Mouse (Mus musculus) midbrain, embryonic 15.5 days (tissue): ENCODE measurements around the gene Gper1. TPM values are rescaled to one million over a fixed set of nuclear protein-coding genes. Genes with fewer than 3 reads are reported as not detected.

Experiments
- ATAC-seq: fragments of 200-750 bp; cut with Nextera tagmentation; replicated peaks from 2 replicates; pipeline ENCODE4 v1.8.0; 2017; ENCODE audit warnings: moderate TSS enrichment
- H3K27ac ChIP-seq: fragments of 300-500 bp; sonication (generic); 2 replicates; pipeline ENCODE4 v1.5.1; 2015; ENCODE audit warnings: mild to moderate bottlenecking, inconsistent platforms
- H3K27me3 ChIP-seq: fragments of 300-500 bp; sonication (generic); replicated peaks from 2 replicates; pipeline ENCODE4 v1.6.1; 2015; ENCODE audit warnings: inconsistent platforms
- H3K36me3 ChIP-seq: fragments of 300-500 bp; sonication (generic); replicated peaks from 2 replicates; pipeline ENCODE4 v1.6.1; 2015; ENCODE audit warnings: inconsistent platforms
- H3K4me1 ChIP-seq: fragments of 300-500 bp; sonication (generic); 2 replicates; pipeline ENCODE4 v1.6.1; 2015; ENCODE audit warnings: inconsistent platforms
- H3K4me2 ChIP-seq: fragments of 300-500 bp; sonication (generic); 2 replicates; pipeline ENCODE4 v1.6.1; 2015; ENCODE audit warnings: inconsistent platforms, mild to moderate bottlenecking, moderate library complexity
- H3K4me3 ChIP-seq: fragments of 300-500 bp; sonication (generic); 2 replicates; pipeline ENCODE4 v1.5.1; 2015; ENCODE audit warnings: mild to moderate bottlenecking, inconsistent platforms
- H3K9ac ChIP-seq: fragments of 300-500 bp; sonication (generic); 2 replicates; pipeline ENCODE4 v1.6.1; 2015; ENCODE audit warnings: mild to moderate bottlenecking, inconsistent platforms
- H3K9me3 ChIP-seq: fragments of 300-500 bp; sonication (generic); 2 replicates; pipeline ENCODE4 v1.6.1; 2016; ENCODE audit warnings: inconsistent platforms
- WGBS: fragments of 180-500 bp; shearing (Covaris S2); methylation state at CpG from one replicate; pipeline ENCODE4 v1.1.7; 2015; ENCODE audit warnings: mixed read lengths; 5-methylcytosine and 5-hydroxymethylcytosine counted together
- polyA plus RNA-seq: library from polyadenylated mRNA; unstranded; fragments of >200 nt; fragmentation: Nextera tagmentation; extraction: Ambion mirVana; gene quantifications from 2 replicates; pipeline ENCODE4 v1.2.1, GENCODE M21; 2015

Gper1 gene
- polyA plus RNA-seq, 1 experiment from 2014 or later = 8.2 TPM

DNA sequence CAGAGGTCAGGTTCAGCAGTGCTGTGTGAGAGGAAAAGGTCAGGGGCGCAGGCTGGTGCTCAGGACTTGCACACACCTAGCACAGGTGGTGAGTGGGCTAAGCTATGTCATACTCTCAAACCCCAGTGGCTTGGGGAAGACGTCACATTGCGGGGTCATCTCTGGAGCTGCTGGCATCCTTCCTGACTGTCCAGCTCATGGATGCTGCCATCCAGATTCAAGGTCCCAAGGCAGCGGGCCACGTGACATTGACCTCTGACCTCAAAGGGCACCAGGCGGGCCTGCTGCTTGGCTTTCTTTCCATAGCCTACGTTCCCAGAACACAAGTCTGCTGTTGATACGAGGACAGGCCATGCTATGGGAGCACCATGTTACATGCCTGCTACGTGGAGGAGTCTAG, 4.0 kb downstream of the Gper1 start:
- peaks cover 39% of the 10 kb centered on the region for H3K4me1 ChIP-seq
- ATAC-seq = no peak
- 90% methylated on average over 9 of the region's 9 CpGs for WGBS
- H3K4me3 ChIP-seq = no peak overlapping the region
- no peaks in the 10 kb centered on the region for H3K9me3 ChIP-seq
- no peak overlapping the region for H3K27ac ChIP-seq
- H3K36me3 ChIP-seq = no peaks in the 10 kb centered on the region
- no peak overlapping the region for H3K9ac ChIP-seq
- no peaks in the 10 kb centered on the region for H3K27me3 ChIP-seq
- no peak overlapping the region for H3K4me2 ChIP-seq

DNA sequence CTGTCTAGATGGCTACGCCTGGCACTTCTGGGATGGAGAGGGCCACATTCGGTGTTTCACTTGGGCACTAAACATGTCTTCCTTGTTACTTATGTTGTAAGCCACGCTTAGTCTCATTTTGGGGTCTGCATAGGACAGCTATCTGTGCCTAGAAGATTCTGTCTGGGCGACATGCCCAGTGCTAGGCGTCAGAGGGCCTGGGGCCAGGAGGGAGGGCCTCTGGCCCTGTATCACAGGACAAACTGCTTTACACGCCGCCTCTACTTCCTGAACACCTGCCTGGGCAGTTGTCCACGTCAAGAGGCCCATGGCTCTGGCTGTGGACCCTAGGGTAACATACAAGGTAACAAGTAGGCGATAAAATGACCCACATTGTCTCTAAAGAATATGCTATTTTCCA, 5.0 kb downstream of the Gper1 start:
- 82% methylated on average over 9 of the region's 9 CpGs for WGBS
- no peak overlapping the region for H3K4me2 ChIP-seq
- no peak overlapping the region for H3K9ac ChIP-seq
- no peaks in the 10 kb centered on the region for H3K36me3 ChIP-seq
- ATAC-seq = no peak
- H3K27me3 ChIP-seq = no peaks in the 10 kb centered on the region
- H3K9me3 ChIP-seq = no peaks in the 10 kb centered on the region
- H3K4me3 ChIP-seq = no peak overlapping the region
- no peak overlapping the region for H3K27ac ChIP-seq
- peaks cover 33% of the 10 kb centered on the region for H3K4me1 ChIP-seq

DNA sequence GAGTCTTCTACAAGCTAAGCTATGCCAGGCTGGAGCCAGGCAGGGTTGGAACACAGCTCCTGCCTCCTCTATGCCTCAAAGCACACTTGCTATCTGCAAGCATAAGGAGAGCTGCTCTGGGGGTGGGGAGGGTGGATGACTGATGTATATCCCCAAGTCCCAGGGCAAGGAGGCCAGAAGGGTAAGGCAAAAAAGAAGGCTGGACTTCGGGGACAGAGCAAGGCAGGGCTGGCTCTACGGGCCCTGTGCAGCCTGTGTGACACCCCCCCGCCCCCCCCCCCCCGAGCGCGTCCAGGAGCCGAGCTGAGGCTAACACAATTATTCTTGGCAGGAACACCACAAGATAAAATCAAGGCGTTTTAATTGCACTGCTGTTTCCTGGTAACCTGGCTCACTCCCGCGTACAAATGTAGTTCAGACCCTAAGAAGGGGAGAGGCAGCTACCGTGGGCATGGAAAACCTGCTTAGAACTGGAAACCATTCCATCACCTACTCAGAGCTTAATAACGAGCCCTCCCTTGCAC, 6.9 kb downstream of the Gper1 start:
- H3K27me3 ChIP-seq = no peaks in the 10 kb centered on the region
- H3K4me2 ChIP-seq = no peak overlapping the region
- H3K9ac ChIP-seq = no peak overlapping the region
- H3K4me1 ChIP-seq = peaks cover 33% of the 10 kb centered on the region
- H3K36me3 ChIP-seq = no peaks in the 10 kb centered on the region
- peak overlapping the region; percentile 42 for H3K27ac ChIP-seq
- H3K4me3 ChIP-seq = no peak overlapping the region
- H3K9me3 ChIP-seq = no peaks in the 10 kb centered on the region
- no peak for ATAC-seq
- WGBS = 28% methylated on average over 12 of the region's 12 CpGs

GRCm38 (mm10) chr5:139432333-139432732, 9.4 kb downstream of the Gper1 start:
- H3K4me2 ChIP-seq = no peak overlapping the region
- H3K4me1 ChIP-seq = peaks cover 45% of the 10 kb centered on the region
- ATAC-seq = no peak
- no peak overlapping the region for H3K4me3 ChIP-seq
- H3K36me3 ChIP-seq = no peaks in the 10 kb centered on the region
- no peaks in the 10 kb centered on the region for H3K27me3 ChIP-seq
- H3K27ac ChIP-seq = 0 out of 2 replicates have a peak overlapping the region, but pooled peaks have one; percentile 1
- 37% methylated on average over 6 of the region's 6 CpGs for WGBS
- no peaks in the 10 kb centered on the region for H3K9me3 ChIP-seq
- no peak overlapping the region for H3K9ac ChIP-seq

GRCm38 (mm10) chr5:139432747-139433508, 10.0 kb downstream of the Gper1 start:
- no peaks in the 10 kb centered on the region for H3K36me3 ChIP-seq
- WGBS = 53% methylated on average over 7 of the region's 7 CpGs
- H3K4me2 ChIP-seq = no peak overlapping the region
- no peak for ATAC-seq
- H3K27me3 ChIP-seq = no peaks in the 10 kb centered on the region
- H3K4me3 ChIP-seq = no peak overlapping the region
- 0 out of 2 replicates have a peak overlapping the region, but pooled peaks have one; percentile 1 for H3K27ac ChIP-seq
- H3K9me3 ChIP-seq = no peaks in the 10 kb centered on the region
- no peak overlapping the region for H3K9ac ChIP-seq
- H3K4me1 ChIP-seq = peaks cover 46% of the 10 kb centered on the region

GRCm38 (mm10) chr5:139433842-139434568, 11.1 kb downstream of the Gper1 start:
- peak overlapping the region; percentile 68 for H3K27ac ChIP-seq
- 81% methylated on average over 9 of the region's 9 CpGs for WGBS

DNA sequence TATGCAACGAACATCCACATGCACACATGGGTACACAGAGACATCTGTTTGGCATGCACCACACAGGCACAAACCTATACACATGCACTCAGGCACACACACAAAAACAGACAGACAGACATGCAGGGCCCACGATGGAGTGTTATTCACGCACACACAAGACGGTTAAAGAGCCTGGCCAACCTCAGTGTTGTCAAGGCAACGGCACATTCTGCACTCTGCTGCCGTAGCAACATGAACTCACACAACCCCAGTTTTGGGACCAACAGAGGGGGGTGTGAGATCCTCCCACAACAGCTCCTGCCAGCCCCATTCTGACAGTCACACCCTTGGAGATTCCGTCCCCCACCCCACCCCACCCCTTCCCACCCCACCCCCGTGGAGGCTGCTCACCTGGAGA, 12.0 kb downstream of the Gper1 start:
- no peak overlapping the region for H3K9ac ChIP-seq
- peak overlapping the region; percentile 68 for H3K27ac ChIP-seq
- no peak overlapping the region for H3K4me3 ChIP-seq
- H3K36me3 ChIP-seq = no peaks in the 10 kb centered on the region
- no peaks in the 10 kb centered on the region for H3K9me3 ChIP-seq
- peak; percentile 74 for ATAC-seq
- no peaks in the 10 kb centered on the region for H3K27me3 ChIP-seq
- WGBS = 14% methylated on average over 8 of the region's 8 CpGs
- H3K4me2 ChIP-seq = no peak overlapping the region
- peaks cover 38% of the 10 kb centered on the region for H3K4me1 ChIP-seq

More at GRCm38 (mm10) chr5:139433842-139434568, 11.1 kb downstream of the Gper1 start:
- no peaks in the 10 kb centered on the region for H3K27me3 ChIP-seq
- H3K4me1 ChIP-seq = peaks cover 48% of the 10 kb centered on the region
- H3K9me3 ChIP-seq = no peaks in the 10 kb centered on the region
- no peak overlapping the region for H3K4me3 ChIP-seq
- H3K4me2 ChIP-seq = no peak overlapping the region
- H3K36me3 ChIP-seq = no peaks in the 10 kb centered on the region
- H3K9ac ChIP-seq = no peak overlapping the region
- no peak for ATAC-seq

DNA sequence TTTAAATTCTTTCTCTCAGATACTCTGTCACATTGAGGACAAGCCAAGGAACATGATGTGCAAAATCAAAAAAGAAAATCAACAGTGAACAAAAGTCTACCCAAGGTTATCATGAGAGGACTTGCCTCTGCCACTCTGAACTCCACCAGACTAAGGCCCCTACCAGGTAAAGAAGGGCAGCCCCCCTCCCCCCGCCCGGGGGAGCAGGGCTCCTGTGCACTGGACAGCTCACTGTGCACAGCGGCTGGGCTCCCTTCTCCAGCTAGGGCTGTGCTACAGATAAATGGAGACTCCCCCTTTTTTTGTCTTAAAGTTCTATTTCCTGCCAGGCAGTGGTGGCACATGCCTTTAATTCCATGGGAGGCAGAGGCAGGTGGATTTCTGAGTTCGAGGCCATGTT, 14.8 kb downstream of the Gper1 start:
- H3K9me3 ChIP-seq = no peaks in the 10 kb centered on the region
- 95% methylated on average over 4 of the region's 4 CpGs for WGBS
- no peak for ATAC-seq
- no peaks in the 10 kb centered on the region for H3K27me3 ChIP-seq
- H3K4me3 ChIP-seq = no peak overlapping the region
- H3K4me2 ChIP-seq = no peak overlapping the region
- no peak overlapping the region for H3K27ac ChIP-seq
- peaks cover 29% of the 10 kb centered on the region for H3K4me1 ChIP-seq
- H3K9ac ChIP-seq = no peak overlapping the region
- no peaks in the 10 kb centered on the region for H3K36me3 ChIP-seq

DNA sequence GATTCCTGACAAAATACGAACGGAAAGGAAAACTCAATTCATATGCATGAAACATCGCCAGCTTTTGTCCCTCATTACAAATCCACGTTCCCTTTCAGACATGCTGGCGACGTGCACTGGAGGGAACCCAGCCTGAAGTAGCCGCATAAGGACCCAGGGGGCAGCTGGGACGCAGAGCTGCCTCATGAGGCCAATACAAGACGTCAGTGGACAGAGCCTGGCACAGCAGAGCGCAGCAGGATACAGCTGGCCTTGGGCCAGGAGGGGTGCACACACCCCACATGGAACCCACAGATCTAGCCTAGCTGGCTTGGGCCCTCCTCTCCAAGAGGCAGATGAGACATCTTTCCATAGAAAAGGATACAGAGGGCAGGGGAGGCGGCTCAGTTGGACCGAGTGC, 15.5 kb downstream of the Gper1 start:
- no peak overlapping the region for H3K4me2 ChIP-seq
- no peaks in the 10 kb centered on the region for H3K9me3 ChIP-seq
- H3K27me3 ChIP-seq = no peaks in the 10 kb centered on the region
- ATAC-seq = no peak
- 46% methylated on average over 12 of the region's 12 CpGs for WGBS
- H3K4me1 ChIP-seq = peaks cover 29% of the 10 kb centered on the region
- H3K9ac ChIP-seq = no peak overlapping the region
- no peaks in the 10 kb centered on the region for H3K36me3 ChIP-seq
- H3K4me3 ChIP-seq = no peak overlapping the region
- H3K27ac ChIP-seq = peak overlapping the region; percentile 53

GRCm38 (mm10) chr5:139440451-139440850, 17.5 kb downstream of the Gper1 start:
- Histone ChIP-seq H3K9me3 (no peaks in the 10 kb centered on the region), H3K27ac (no peak overlapping the region), H3K4me1 (peaks cover 15% of the 10 kb centered on the region), H3K27me3 (no peaks in the 10 kb centered on the region), H3K4me2 (no peak overlapping the region), H3K4me3 (no peak overlapping the region), H3K36me3 (no peaks in the 10 kb centered on the region), H3K9ac (no peak overlapping the region)
- no peak for ATAC-seq
- 77% methylated on average over 5 of the region's 5 CpGs for WGBS

DNA sequence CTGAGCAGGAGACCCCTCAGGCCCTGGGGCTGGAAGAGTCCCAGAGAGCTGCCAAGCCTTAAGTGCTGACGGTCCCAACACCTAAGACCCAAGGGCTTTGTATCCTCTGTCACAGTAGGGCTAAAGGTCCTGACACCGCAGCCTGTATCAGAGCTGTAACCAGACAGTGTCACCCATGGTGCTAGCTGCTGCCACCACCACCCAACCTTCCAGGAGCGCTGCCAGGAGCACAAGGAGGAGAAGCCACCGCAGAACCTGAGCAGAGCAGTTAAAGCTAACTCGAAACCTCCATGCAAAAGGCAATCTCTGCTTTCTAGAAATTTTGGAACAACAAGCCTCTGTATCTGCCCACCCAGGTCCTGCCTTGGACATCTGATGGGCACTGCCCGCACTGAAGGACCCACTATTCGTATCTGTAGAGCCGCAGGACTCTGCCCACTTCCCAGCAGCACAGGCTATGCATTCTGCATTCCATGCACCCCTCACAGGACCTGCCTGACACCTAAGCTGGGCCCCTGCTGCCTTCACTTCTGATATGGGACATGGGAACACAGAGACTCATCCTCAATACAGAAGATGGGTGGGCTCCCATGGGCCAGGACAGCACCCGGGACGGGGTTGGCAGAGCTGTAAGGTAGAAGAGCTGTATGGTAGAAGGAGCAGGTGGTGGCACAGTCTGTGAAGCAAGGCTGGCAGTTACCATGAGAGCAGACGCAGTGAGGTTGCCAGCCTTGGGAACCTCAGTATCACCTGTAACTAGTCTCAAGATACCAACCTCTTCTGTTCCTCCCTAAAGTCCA, 18.2 kb downstream of the Gper1 start:
- no peaks in the 10 kb centered on the region for H3K9me3 ChIP-seq
- H3K4me2 ChIP-seq = no peak overlapping the region
- H3K27ac ChIP-seq = 0 out of 2 replicates have a peak overlapping the region, but pooled peaks have one; percentile 39
- peaks cover 8% of the 10 kb centered on the region; the same call in 1 of the 2 replicates for H3K4me1 ChIP-seq
- ATAC-seq = no peak
- no peak overlapping the region for H3K9ac ChIP-seq
- no peaks in the 10 kb centered on the region for H3K27me3 ChIP-seq
- H3K4me3 ChIP-seq = no peak overlapping the region
- H3K36me3 ChIP-seq = no peaks in the 10 kb centered on the region
- WGBS = 95% methylated on average over 11 of the region's 11 CpGs

GRCm38 (mm10) chr5:139441726-139442018, 18.7 kb downstream of the Gper1 start:
- no peaks in the 10 kb centered on the region for H3K36me3 ChIP-seq
- H3K9me3 ChIP-seq = no peaks in the 10 kb centered on the region
- 0 out of 2 replicates have a peak overlapping the region, but pooled peaks have one; percentile 39 for H3K27ac ChIP-seq
- H3K9ac ChIP-seq = no peak overlapping the region
- no peak for ATAC-seq
- H3K4me1 ChIP-seq = peaks cover 8% of the 10 kb centered on the region; the same call in 1 of the 2 replicates
- no peaks in the 10 kb centered on the region for H3K27me3 ChIP-seq
- H3K4me2 ChIP-seq = no peak overlapping the region
- WGBS = 90% methylated on average over 2 of the region's 2 CpGs
- no peak overlapping the region for H3K4me3 ChIP-seq
